Mouse (Mus musculus) layer of hippocampus, adult 8-10 months (tissue): ENCODE measurements around the gene Oprm1. TPM values are rescaled to one million over a fixed set of nuclear protein-coding genes. Genes with fewer than 3 reads are reported as not detected.
A peak's percentile ranks its signal among the peaks of the same experiment; 100 is the strongest.

Experiments
- DNase-seq, 2 experiments: peaks; one replicate each; pipeline ENCODE4 v3.0.0; 2022; ENCODE audit warnings: low spot score in 2 of 2
- total RNA-seq, 4 experiments: library from RNA; stranded (reverse); gene quantifications; 2 replicates each; pipeline ENCODE4 v1.2.4; 2022

The Oprm1 gene
- total RNA-seq, 4 experiments from 2014 or later: 3.4 to 7.9 (median 6.3) TPM

- DNase-seq: no peak
Observed at GRCm38 (mm10) chr10:6890348-6891009, 132.2 kb downstream of the Oprm1 start.

GRCm38 (mm10) chr10:6895796-6896195 is 137.5 kb downstream of the Oprm1 start:
- no peak for DNase-seq

- DNase-seq: no peak
Observed at GRCm38 (mm10) chr10:6896659-6897303, 138.5 kb downstream of the Oprm1 start.

GRCm38 (mm10) chr10:6900126-6900525 is 141.8 kb downstream of the Oprm1 start:
- DNase-seq: no peak

GRCm38 (mm10) chr10:6901819-6902393 is 143.6 kb downstream of the Oprm1 start:
- DNase-seq: no peak

GRCm38 (mm10) chr10:6909763-6910162 is 151.5 kb downstream of the Oprm1 start:
- DNase-seq: peak in 1 of 2 experiments; percentile 17

- no peak for DNase-seq
Observed at GRCm38 (mm10) chr10:6915991-6916390, 157.7 kb downstream of the Oprm1 start.

- peak; percentile 82 to 87 for DNase-seq
Observed at GRCm38 (mm10) chr10:6916545-6917257, 158.4 kb downstream of the Oprm1 start.

GRCm38 (mm10) chr10:6926724-6927123 is 168.4 kb downstream of the Oprm1 start:
- no peak for DNase-seq

- DNase-seq: no peak
Observed at GRCm38 (mm10) chr10:6927600-6928223, 169.4 kb downstream of the Oprm1 start.

- DNase-seq: no peak
Observed at GRCm38 (mm10) chr10:6928905-6929304, 170.6 kb downstream of the Oprm1 start.

- no peak for DNase-seq
Observed at GRCm38 (mm10) chr10:6930398-6930797, 172.1 kb downstream of the Oprm1 start.

- no peak for DNase-seq
Observed at GRCm38 (mm10) chr10:6930889-6931288, 172.6 kb downstream of the Oprm1 start.

- DNase-seq: peak in 1 of 2 experiments; percentile 19
Observed at GRCm38 (mm10) chr10:6934776-6935175, 176.5 kb downstream of the Oprm1 start.

GRCm38 (mm10) chr10:6936671-6937425 is 178.5 kb downstream of the Oprm1 start:
- peak; percentile 33 to 48 for DNase-seq

GRCm38 (mm10) chr10:6953115-6953514 is 194.8 kb downstream of the Oprm1 start:
- DNase-seq: no peak

GRCm38 (mm10) chr10:6954533-6954932 is 196.2 kb downstream of the Oprm1 start:
- no peak for DNase-seq

GRCm38 (mm10) chr10:6956357-6956756 is 198.1 kb downstream of the Oprm1 start:
- DNase-seq: no peak

- DNase-seq: no peak
Observed at GRCm38 (mm10) chr10:6958791-6959190, 200.5 kb downstream of the Oprm1 start.

GRCm38 (mm10) chr10:6967588-6968242 is 209.4 kb downstream of the Oprm1 start:
- DNase-seq: no peak
